Mouse (Mus musculus) natural killer cell, adult 2 months (primary cell): ENCODE results near the gene Mcm3.

Source experiments
- DNase-seq, 2 experiments: peaks; one replicate each; pipeline ENCODE4 v3.0.0; 2022; ENCODE audit warnings: low spot score in 2 of 2

Gene Mcm3

GRCm38 (mm10) chr1:20819771-20820605 lies at the start of gene Mcm3:
Gene Mcm3 (minus strand): TSS chr1:20820312.
- peak; percentile 80 to 81 for DNase-seq

DNA sequence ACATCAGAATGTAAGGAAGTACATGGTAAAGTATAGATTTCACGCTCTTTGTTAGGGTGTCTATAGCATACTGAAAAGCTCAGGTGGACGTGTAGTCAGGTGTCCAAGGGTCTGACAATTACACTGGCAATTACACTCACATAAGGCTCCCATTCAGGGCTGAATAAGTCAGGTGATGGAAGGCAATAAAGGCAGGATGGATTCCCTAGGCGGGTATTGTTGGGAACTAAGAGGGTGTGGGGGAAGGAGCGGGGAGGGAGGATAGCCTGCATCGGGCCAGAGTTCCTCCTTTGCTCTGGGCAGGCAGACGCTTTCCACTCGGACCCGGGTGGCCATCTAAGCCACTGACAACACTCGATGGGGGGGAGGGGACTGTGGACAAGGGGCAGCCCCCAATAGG lies 47.9 kb upstream of the Mcm3 start:
- DNase-seq: no peak

DNA sequence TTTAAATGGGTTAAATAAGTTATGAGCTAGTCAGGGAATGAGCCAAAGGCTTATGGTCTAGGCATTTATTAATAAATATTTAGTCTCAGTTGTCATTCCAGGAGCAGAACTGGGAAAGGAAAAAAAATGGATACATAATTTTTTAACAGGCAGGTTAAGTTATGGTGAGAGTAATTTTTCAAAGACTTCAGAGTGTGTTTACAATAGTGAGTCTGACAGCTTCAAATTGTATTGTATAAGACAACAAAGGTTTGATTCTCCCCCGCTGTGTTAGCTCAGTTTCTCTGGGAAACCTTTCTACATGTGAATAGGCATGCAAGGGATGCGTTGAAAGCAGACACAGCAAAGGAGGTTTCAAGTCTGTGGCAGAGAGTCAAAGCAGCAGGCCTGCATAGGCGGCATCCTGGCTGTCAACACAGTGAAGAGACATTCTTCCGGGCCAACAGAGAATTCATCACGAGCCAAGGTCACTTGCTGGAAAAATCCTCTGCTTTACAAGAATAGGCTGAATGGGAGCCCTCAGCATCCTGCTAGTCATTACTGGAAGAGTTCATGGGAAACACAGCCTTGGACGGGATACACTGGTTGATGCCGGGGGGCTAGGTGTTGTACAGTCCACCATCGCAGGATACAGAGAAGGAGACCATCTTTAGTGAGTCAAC lies 47.3 kb upstream of the Mcm3 start:
- no peak for DNase-seq

- no peak for DNase-seq
Measured at GRCm38 (mm10) chr1:20863452-20864172, 43.5 kb upstream of the Mcm3 start.

DNA sequence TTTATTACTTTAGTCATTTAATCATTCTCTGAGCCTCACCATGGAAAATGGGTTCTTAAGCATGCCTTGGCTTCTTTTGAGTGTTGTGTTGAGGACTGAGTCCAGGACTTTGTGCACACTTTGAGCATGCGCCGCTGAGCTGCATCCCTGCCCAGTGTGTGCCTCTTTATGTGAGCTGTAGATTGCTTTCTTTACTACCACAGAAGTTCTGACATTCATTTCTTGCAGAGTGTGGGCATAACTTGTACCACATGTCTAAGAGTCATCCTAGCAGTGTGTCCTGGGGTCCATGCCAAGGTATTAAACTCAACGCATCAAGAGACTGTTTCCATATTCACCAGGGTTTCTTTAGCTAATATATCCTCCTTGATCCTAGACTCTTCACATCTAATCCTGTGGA lies 41.8 kb upstream of the Mcm3 start:
- DNase-seq: no peak

DNA sequence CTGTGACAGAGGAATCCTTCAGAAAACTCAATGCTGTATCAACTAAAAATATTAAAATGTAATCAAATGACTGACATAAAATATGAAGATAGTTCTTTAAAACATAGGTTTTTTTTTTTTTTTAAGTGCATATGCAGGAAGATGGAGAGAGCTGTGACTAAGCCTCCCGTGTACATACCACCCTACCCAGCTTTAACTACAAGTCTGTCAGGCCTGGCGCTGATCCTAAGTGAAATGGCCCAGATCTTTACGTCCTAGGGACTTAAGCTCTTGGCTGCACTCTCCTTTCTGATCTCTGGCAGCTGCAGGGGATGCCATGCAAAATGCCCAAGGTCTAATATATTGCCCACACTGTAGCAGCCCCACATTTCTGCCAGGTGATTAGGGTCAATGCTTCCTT lies 40.7 kb upstream of the Mcm3 start:
- no peak for DNase-seq

DNA sequence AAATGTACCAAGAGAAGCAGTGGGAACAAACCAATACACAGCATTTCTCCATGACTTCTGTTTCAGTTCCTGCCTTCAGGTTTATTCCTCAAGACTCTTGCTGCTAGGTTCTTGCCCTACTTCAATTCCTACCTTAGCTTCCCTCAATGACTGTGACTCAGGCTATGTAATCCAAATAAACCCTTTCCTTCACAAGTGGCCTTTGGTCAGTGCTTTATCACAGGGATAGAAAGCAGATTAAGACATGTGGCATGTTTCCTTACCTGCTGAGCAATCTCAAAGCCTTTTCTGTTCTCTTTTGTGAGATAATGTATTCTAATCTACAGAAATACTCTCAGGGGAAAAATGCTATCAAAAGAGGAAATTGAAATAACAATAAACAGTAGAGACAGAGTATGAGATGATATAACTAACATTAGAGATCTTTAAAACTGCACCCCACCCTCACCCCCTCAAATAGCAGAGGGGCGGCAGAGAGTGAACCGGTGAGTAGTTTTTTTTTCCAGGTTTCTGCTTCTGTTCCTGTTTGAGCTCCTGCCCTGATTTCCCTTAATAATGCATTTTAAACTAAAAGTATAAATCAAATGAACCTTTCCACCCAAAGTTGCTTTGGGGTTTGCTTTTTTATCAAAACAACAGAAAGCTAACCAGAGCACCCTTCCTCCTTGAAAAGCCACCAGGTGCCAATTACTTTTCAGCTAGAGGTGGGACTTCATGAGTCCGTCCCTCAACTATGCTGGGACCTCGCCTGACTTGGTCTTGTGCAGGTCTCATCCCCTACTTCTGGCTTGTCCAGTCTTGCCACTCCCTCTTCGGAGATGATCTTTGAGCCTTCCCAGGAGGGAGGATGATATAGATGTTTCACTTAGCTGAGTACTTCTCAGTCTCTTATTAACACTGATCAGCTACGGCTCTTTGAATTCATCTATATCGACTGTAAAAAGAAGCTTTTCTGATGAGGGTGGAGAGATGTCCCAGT lies 37.1 kb upstream of the Mcm3 start:
- DNase-seq: no peak

GRCm38 (mm10) chr1:20839911-20840310 lies 19.8 kb upstream of the Mcm3 start:
- DNase-seq: no peak

GRCm38 (mm10) chr1:20836551-20837125 lies 16.5 kb upstream of the Mcm3 start:
- DNase-seq: no peak

DNA sequence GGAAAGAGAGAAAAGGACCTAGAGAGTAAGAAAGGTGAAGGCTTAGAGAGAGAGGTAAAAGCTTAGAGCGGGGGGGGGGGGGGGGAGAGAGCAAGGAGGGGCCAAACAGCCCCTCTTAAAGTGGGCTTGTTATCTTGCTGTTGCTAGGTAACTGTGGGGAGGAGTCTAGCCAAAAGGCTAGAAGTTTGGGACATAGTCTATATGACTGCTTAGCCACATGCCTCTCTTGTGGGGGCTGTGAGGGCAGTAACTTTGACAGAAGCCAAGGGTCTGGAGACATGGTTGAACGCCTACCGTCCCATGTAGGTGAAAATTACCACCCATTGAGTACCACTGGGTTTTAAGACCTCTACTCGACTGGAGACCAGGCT lies 13.0 kb upstream of the Mcm3 start:
- no peak for DNase-seq

DNA sequence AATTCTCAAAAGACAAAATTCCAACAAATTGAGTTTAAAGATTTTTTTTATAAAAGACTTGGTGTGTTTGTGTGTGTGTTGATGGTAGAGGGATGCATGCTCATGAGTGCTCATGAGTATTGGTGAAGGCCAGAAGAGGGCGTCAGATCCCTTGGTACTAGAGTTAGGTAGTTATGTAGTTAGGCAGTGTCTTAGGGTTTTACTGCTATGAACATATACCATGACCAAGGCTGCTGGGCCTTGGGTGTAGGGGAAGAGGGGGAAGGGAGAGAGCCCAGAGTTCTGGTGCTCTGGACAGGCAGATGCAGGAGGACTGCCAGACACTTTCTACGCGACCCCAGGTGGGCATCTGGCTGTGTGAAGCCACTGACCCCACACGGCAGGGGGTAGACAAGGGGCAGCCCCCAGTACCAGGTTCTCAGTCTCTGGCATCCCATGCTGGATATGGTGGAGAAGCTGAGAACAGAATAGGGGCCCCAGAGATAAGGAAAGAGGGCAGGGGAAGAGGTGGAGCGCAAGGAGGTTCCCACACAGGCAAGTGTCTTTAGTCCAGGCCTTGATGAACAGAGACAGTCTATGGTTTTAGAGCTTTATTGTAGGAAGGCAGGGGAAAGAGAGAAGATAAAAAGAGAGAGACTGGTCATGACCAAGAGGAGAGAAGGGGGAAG lies 12.5 kb upstream of the Mcm3 start:
- no peak for DNase-seq

- no peak for DNase-seq
Measured at GRCm38 (mm10) chr1:20830546-20830945, 10.4 kb upstream of the Mcm3 start.

DNA sequence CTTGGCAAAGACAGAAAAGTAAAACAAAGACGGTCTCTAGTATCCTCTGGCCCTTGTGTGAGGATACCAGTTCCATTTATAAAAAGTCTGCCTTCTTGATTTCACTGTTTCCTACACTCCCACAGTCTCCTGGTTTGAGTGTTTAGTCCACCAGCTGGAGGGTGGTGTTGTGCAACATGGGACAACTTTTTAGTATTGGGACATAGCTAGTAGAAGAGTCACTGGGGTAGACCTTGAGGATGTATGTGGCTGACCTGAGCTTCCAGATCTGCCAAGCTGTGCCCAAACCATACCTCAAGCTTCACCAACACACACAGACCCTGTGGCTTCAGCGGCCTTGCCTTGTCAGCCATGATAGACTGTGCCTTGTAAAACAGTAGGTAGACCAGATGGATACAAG lies 7.9 kb upstream of the Mcm3 start:
- no peak for DNase-seq

DNA sequence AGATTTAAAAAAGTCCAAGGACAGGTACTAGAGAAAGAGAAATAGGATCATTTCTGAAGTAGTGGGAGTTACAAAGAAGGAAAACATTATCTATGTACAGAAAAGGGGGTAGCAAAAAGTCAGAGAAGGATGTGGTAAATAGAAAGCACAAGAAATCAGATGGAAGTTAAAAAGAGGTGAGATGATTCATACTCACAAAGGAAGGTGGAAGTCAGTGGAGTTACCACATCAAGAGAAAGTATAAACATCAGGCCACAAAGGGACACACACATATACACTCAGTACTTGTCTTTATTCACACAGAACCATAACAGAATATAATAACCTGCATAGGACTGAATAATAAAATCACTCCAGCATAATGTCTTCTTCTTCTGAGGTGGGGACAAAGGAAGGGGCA lies 4.9 kb upstream of the Mcm3 start:
- peak in 1 of 2 experiments; percentile 3 for DNase-seq

DNA sequence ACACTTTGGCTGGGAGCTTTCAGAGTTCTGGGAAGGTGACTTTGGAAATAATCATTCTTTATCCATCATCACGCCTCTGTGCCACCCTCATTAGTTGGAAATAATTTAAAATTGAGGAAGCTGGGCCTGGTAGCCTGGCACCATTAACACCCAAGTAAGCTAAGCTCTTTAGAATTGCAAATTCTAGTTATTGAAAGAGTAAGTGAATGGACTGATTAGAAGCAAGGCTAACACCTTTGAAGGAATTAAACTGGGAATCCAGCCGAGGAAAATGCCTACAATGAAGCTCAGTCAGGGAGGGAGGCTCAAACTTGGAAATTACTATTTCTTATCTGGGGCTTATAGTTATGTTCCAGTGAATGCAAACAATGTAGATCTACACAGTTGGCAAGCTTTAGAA lies 3.8 kb upstream of the Mcm3 start:
- no peak for DNase-seq

DNA sequence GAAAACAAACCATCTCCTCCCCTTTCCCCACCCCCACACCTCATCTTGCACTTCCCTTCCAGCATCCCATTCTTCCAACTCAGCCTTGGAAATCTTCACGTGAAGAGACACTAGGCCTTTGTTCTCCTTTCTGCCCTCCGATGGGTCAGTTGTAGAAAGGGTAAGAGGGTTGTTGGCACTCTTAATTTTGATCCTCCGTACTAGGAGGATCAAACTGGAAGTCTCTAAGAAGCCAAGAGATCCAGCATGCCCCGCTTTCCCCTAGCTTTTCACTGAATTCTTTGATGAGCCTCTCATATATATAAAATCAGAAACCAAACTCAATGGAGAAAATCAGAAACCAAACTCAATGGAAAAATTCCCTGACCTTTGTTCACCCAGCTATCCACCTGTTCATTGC lies 3.4 kb upstream of the Mcm3 start:
- no peak for DNase-seq

DNA sequence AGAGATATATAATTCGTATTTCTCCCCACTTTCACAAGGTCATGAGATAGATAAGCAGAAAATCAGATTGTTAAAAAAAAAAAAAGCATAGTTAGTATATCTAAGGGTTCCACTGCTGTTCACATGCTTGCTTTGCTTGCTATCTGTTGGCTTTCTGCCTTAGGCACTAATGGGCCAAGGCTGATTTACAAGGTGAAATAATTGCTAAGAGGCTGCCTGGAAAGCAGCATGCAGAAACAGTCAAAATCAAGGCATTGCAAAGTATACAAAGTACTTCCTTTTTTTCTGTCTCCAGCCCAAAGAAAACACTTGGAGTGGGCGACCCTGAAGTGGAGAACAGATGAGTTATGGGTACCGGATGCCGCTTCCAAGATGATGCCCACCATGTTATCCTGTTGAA lies 847 bp upstream of the Mcm3 start:
- no peak for DNase-seq

GRCm38 (mm10) chr1:20817596-20817995 lies 2.5 kb downstream of the Mcm3 start:
- no peak for DNase-seq

- DNase-seq: no peak
Measured at GRCm38 (mm10) chr1:20817172-20817571, 2.9 kb downstream of the Mcm3 start.

DNA sequence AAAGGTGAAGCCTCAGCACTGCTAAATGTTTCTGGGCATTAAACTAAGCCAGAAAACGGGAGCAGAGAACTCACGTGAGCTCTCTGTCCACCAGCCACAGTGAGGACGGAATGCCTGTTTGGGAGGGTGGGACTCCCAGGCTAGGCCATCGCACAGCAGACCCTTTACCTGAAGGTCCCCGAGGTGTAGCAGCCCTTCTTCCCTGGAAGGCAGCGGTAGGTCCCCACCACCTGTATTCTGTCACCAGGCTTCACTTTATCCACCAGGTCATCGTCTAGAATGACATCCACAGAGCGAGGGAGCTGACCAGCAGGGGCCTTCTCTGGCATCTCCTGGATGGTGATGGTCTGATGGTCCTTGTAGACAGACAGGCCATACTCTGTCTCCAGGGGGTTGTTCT lies 5.6 kb downstream of the Mcm3 start:
- no peak for DNase-seq

DNA sequence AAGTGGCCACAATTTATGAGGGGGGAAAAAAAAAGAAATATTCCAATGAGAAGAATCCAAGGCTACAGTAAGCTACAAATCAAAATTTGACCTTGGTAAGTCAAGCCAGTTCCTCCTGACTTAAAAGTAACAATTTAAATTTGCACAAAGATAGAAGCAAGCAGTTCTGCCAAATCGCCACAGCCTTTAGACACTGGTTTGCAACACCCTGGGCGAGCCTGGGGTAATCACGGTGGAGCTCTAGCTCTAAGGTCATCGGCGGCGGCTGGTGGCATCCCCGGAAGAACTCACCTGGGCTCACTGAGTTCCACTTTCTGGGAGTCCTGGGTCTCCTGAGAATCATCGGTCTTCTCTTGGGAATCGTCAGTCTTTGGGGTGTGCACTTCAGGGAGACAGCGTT lies 15.6 kb downstream of the Mcm3 start:
- DNase-seq: no peak
